Mouse (Mus musculus) frontal cortex, postnatal 10 days (tissue): ENCODE measurements around the gene Wbp1l.

Experiments used
- DNase-seq, 2 experiments: peaks; one replicate each; pipeline ENCODE4 v3.0.0; 2022; ENCODE audit warnings: low spot score in 2 of 2, mixed read lengths in 1 of 2

Gene Wbp1l

GRCm38 (mm10) chr19:46705779-46706495 is 107.1 kb downstream of the Wbp1l start:
- DNase-seq: no peak

GRCm38 (mm10) chr19:46706540-46707295 is 107.8 kb downstream of the Wbp1l start:
- no peak for DNase-seq
